Mouse (Mus musculus) lung, postnatal 4 days (tissue): Measurements from ENCODE around the gene Ndufaf3.
"Not testable (repeated sequence)": the region's sequence is repeated elsewhere in the genome, so short reads cannot be mapped to it uniquely, and the experiment has no call there.

Source experiments
- DNase-seq, 2 experiments: peaks; one replicate each; pipeline ENCODE4 v3.0.0; 2021

Ndufaf3 gene

DNA sequence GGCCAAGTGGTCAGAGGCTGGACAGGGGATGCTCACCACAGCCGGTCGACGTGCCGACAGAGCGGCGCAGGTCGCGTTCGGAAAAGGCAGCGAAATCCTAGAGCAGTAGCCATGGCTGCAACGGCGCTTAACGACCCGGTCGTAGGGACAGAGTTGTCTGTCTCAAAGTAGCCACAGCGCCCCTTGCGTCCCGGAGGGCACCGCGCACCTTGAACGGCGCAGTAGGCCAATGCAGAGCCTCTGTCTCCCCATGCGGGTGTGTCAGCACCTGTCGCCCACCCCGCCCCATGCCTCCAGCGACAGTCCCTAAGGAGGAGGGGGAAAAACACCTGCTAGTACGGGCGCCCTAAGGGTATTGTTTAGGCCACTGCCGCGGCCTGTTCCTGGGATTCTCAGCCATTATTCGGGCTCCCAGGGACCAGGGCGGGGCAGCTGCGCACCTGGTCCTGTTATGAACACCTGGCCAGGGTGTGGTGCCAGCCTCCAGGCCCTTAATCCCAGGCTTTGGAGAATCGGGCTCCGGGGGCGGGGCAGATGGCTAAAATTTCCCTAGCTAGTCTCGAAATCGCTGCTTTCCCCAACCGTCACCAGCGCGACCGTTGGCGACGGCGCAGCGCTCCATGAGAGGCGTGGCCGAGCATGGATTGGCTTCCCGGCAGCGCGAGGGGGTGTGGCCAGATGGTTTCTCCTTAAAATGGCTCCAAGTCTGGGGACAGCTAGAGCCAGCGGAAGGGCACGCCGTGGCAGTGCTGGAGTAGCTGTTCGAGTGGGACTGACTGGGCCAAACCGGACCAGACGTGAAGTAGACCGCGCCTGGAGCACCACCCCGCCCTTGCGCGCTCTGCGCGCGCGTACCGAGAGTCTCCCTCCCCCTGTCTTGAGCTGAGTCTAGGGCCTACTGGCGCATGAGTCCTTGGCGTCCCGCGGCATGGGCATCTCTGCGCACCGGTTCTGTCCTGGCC lies at the start of gene Ndufaf3:
Gene Ndufaf3 (minus strand): TSS at position 620 of the 962 bp plus-strand sequence.
- DNase-seq: peak; percentile 97

DNA sequence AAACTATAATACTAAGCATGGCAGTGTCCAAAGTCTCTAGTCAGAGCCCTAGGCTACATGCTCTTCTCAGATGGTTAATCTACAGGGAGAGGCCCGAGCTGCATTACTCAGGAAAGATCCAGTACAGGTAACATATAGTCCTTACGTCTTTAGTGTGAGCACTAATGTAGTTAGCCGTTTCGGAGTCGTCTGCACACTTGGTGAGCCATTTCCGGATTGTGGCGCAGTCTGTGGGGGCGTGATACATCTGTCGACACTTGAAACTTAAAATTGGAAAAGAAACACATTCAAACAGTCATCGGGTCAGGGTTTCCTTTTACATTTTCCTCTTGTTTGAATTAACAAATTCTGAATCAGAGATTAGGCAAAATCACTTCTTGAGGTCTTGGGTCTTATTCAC lies 44.3 kb upstream of the Ndufaf3 start:
- no peak for DNase-seq

DNA sequence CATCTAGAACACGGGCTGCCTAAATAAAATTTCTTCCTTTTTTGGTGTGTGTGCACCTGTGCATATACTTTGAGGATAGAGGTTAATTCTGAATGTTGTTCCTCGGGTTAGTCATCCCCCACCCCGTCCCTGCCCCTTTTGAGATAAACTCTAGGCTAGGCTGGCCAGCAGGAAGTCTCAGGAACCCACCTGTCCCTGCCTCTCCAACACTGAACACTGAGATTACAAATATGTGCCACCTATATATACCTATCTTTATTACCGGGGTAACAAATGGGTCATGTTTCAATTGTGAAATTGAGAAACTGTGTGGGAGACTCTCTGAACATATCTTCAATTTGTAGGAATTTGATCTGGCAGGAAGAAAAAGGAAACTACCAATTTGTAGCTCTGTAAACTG lies 41.7 kb upstream of the Ndufaf3 start:
- no peak for DNase-seq

DNA sequence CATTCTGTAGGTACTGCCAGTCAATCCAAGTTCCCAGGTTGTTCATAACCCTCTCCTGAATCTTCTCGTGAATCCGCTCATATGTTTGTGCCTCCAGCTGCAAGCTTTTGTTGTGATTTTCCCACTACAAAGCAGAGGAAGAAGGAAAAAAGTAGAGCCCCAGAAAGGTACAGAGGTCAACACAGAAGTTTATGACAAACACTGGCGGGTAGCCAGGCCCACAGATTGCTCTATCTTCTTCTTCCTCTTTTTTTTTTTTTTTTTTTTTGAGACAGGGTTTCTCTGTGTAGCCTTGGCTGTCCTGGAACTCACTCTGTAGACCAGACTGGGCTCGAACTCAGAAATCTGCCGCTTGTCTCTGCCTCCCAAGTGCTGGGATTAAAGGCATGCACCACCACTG lies 40.7 kb upstream of the Ndufaf3 start:
- DNase-seq: not testable (repeated sequence)

GRCm38 (mm10) chr9:108601986-108602385 lies 34.8 kb upstream of the Ndufaf3 start:
- DNase-seq: no peak

- DNase-seq: no peak
Measured at GRCm38 (mm10) chr9:108600011-108600410, 32.8 kb upstream of the Ndufaf3 start.

DNA sequence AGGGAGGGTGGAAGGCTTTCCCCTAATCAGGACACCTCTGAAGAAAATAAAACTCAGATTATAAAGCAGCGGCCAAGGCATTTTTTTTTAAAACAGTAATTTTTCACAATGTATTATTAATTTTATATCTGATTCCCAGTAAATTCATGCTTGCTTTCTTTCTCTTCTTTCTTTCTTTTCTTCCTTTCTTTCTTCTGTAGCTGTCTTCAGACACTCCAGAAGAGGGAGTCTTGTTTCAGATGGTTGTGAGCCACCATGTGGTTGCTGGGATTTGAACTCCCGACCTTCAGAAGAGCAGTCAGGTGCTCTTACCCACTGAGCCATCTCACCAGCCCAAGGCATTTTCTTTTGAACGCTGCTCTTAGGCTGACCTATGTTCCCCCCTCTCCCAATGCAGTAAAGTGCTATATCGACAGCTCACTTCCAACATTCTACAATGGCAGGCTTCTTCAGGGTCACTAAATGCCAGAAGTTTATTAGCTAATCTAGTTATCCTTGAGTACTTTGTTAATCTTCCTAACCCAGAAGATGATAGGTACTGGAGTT lies 31.9 kb upstream of the Ndufaf3 start:
- DNase-seq: no peak

DNA sequence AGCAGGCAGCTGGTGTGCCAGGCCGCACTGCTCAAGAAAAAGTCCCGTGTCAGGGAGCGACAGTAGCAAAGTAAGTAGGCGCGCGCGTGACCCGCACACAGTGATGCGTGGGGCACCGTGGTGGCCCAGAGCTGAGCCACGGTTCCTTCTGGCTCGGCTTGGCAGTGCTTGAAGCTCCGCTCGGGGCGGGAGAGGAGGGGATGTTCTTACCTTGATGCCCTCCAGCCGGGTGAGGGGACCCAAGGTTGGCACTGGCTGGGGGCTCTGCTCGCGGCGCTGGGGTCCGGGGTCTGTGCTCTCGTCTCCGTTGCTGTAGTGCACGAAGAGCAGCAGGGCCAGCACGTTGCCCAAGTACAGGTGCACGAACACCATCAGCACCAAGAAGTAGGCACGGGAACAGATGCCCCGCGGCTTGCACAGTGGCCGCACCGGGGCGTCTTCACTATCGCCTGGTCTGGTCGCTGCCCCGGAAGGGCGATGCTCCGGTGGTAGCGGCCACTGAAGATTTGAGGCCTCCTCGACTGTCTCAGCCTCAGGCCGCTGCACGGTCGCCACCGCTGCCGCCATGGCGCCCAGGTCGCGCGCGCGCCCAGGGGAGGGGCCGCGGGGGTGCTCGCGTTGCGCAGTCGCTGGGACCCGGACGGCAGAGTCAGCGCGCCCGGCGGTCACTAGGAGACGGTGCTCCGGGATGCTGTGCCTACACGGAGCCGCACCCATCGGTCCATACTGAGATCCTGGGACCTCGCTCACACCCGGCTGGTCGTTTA lies 29.9 kb upstream of the Ndufaf3 start, which contains the start of gene P4htm:
Gene P4htm (minus strand): TSS at position 670 of the 767 bp plus-strand sequence.
- peak; percentile 71 to 77 for DNase-seq

GRCm38 (mm10) chr9:108594354-108594753 lies 27.1 kb upstream of the Ndufaf3 start:
- DNase-seq: no peak

- DNase-seq: no peak
Measured at GRCm38 (mm10) chr9:108591462-108591861, 24.2 kb upstream of the Ndufaf3 start.

GRCm38 (mm10) chr9:108589229-108589628 lies 22.0 kb upstream of the Ndufaf3 start:
- no peak for DNase-seq

GRCm38 (mm10) chr9:108587571-108588180 lies 20.4 kb upstream of the Ndufaf3 start:
- DNase-seq: peak; percentile 51 to 75

GRCm38 (mm10) chr9:108579344-108579690 lies 12.1 kb upstream of the Ndufaf3 start:
- DNase-seq: no peak

DNA sequence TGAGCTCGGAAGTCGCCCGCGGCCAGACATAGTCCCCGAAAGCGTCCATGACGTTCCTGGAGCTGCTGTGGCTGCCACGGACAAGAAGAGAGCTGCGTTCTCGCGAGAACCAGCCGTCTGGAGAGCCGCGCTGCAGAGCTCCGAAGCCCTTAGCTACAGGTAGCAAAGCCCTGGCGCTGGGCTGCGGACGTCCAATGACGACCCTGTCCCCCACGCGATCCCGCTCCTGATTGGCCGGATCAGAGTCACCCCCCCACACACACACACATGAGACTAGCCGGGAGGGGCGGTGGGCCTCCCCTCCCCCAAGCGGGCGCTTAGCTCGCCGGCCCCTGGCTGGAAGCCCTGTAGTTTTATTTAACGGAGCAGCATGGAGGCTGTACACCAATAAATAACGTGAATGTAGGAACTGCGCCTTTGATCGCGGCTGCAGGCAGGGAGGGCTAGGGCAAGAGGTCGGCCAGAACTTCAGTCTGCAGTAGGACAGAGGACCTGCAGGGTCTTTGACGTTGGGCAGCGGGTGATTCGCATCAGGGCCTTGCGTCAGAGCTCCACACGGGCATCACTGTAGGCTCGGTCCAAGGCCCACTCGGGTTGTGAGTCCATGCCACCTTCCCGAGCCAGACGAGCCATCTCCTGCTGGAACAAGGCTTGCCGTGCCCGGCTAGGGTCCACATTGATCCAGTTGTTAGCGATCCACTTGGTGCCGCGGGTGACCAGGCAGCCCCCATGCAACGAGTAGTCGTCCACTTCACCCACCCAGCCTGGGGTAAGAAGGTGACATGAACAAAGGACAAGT lies 11.5 kb upstream of the Ndufaf3 start, which contains the start of gene Wdr6:
Gene Wdr6 (minus strand): TSS at position 195 of the 799 bp plus-strand sequence.
- DNase-seq: peak; percentile 93 to 98

DNA sequence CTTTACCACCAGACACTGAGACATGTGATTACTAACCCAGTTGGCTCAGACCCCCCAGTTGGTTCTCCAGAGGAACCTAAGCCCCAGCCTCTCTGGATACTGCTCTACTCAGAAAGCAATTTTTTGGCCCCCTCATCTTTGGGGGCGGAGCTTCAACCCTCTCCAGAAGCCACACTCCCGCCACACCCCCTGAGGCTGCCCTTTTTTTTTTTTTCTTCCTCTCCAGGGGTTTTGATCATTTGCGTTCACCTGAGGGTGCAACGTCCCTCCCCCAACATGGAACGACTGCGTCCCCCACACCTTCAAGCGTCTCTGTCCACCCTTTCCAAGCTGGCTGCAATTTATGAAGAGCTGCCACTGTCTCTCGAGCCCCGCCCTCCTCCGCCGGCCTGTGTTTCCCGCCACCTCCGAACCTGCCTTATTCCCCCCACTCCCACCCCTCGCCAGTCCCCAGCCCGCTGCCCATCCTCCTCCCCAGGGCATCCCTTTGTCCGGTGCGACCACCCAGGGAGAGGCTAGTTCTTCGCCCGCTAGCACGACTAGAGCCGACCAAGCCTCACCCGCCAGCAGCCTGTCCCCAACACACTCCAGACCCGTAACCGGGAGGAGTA lies 10.8 kb upstream of the Ndufaf3 start:
- DNase-seq: peak; percentile 70 to 78

DNA sequence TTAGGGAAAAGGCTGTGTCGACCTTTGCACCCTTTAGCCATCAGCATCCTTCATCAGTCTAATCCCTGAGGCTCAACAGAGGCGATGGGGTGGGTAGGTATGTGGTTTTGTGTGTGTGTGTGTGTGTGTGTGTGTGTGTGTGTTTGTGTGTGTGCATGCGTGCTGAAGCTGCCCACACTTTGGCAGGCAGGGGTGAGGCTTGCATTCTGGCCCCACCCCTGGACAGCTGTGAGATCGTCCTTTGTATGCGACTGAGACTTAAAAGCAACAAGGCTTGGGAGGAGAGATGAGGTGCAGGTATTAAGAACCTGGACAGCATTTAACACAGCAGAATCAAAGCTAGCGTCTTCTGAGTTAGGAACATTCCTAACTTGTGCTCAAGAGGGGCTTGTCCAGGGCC lies 9.8 kb upstream of the Ndufaf3 start:
- DNase-seq: no peak

DNA sequence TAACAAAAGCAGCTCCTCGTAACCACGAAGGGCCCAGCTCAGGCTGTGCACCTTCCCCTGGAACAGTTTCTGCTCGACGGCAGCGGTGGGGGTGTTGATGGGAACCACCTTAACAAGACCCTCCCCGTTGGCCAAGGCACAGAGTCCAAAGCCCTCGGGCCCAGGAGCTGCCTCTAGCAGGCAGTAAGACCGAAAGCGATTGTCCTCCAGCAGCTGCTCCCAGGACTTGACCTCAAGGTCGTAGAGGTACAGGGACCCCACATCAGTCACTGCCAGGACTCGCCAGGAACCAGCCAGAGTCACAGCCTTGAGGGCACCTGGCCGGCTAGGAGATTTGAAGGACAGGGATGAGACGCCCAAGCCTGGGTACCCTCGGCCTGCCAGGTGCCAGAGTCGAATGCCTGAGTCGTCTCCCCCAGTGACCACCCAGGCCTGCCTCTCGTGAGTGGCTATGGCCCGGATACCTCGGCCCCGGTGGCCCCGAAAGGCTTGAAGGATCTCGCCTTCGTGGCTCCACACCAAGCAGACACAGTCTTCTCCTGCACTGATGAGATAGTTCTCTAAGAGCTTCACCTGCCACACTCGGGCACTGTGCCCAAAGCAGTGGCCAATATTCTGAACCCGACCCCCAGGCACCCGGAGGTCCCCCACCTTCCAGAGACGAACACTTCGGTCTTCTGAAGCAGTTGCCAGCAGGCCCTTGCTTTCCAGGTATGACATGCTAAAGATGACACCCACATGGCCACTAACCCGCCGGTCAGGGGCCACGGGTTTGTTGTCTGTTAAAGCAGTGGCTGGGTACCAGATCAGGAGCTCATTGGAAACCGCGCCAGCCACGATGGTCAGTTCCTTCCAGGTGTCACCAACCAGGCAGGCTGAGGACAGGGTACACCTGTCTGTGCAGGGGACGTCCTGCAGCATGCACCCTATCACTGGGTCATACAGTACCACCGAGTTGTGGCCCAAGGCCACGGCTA lies 8.4 kb upstream of the Ndufaf3 start:
- no peak for DNase-seq

GRCm38 (mm10) chr9:108574921-108575320 lies 7.7 kb upstream of the Ndufaf3 start:
- DNase-seq: no peak

DNA sequence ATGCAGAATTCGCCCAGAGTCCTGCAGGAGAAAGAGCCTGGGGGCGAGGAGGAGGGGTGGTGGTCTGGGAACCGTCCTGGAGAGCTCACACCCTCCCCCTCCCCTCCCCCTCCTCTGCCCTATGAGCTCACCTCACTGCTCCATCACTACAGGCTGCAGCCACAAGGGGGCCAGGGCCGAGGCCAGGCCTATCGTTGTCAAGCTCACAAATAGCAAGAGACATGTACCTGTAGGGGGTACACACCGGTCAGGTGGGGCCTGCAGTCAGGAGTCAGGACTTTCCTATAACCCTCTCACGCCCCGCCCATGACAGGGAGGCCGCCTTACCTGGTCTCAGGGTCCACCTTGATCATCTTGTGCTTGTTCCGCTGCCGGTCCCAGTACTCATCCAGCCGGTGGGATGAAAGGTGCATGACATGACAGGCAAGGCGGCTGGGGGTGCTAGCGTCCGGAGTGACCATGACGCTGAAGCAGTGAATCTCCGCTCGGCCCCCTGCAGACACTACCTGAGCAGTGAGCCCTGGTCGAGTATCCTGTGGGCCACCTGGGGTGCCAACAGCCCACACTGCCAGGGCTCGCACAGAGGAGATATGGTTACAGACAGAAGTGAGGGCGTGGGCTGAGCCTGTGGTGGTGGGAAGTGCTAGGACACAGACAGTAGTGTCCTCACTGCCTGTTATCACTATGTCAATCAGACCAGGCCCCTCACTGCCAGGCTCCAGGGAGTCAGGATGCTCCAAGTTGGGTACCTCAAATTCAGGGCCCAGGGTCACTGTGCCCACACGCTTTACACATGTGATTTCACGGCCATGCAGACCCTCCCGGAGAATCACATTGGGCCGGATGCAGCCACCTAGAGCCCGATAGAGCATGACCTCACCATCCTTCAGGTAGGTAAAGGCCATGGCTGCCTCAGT lies 6.8 kb upstream of the Ndufaf3 start:
- DNase-seq: peak; percentile 76 to 78
